Mouse (Mus musculus): ENCODE measurements around the gene Gon4l.

DNA sequence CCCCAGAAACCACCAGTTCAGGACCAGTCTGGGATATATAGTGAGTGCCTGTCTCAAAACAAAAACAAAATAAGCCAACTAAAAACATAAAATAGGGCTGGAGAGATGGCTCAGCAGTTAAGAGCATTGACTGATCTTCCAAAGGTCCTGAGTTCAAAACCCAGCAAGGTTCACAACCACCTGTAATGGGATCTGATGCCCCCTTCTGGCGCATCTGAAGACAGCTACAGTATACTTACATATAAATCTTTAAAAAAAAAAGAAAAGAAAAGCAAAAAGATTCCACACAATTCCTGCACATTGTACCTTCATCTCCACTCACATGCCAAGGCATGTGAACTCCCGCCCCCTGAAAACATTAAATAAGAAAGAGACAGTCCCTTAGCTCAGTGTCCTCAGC lies 90.6 kb downstream of the Gon4l start:
- TF ChIP-seq CTCF (IDR thresholded peaks at IDR 0.05; ENCODE audit: insufficient read depth, low read depth, low read length): no peak
- TF ChIP-seq POLR2A (IDR thresholded peaks at IDR 0.05; ENCODE audit: insufficient read depth, low read depth, low read length): no peak

All from olfactory bulb, adult 2 months (tissue).